Mouse (Mus musculus) urinary bladder, postnatal 4 days (tissue): ENCODE results near the gene Thra.

Experiments used
- DNase-seq, 2 experiments: peaks; one replicate each; pipeline ENCODE4 v3.0.0; 2021 to 2022; ENCODE audit warnings: low spot score in 2 of 2

The Thra gene

GRCm38 (mm10) chr11:98745932-98746853, 5.8 kb downstream of the Thra start:
- no peak for DNase-seq

DNA sequence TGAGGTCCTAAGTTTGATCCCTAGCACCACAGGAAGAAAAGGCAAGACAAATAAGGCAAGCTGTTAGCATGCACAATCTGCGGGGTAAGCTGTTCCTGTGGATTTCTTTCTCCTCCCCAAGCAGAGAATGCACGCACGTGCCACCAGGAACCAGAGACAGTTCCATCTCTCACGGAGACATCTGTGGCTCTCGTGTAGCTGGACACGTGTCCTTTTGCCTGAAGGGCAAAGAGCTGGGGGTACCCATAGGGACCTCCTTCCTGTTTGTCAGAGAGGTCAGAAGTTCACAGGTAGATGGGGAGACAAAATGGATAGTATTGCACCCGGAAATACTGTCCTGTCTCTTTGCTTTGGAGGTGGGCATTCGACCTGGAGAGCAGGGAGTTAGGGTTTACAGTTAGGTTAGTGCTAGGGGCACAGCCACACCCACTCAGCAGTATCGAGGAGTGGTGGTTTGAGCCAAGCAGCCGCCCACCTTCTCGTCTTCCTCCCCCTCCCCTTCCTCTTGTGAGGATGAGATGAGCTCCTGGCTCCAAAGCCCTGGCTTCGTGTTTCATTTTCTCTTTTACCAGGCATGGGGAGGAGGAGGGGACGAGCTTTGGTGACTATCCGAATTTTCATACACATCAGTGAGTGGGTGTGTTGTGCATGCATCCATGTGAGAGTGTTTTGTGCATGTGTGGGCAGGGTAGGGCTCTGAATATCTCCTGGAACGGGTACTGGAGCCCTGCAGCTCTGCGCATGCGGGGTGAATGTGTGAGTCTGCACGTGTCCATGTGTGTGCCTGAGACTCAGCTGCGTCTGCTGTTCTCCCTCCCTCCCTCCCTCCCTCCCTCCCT, 6.6 kb downstream of the Thra start:
- no peak for DNase-seq

DNA sequence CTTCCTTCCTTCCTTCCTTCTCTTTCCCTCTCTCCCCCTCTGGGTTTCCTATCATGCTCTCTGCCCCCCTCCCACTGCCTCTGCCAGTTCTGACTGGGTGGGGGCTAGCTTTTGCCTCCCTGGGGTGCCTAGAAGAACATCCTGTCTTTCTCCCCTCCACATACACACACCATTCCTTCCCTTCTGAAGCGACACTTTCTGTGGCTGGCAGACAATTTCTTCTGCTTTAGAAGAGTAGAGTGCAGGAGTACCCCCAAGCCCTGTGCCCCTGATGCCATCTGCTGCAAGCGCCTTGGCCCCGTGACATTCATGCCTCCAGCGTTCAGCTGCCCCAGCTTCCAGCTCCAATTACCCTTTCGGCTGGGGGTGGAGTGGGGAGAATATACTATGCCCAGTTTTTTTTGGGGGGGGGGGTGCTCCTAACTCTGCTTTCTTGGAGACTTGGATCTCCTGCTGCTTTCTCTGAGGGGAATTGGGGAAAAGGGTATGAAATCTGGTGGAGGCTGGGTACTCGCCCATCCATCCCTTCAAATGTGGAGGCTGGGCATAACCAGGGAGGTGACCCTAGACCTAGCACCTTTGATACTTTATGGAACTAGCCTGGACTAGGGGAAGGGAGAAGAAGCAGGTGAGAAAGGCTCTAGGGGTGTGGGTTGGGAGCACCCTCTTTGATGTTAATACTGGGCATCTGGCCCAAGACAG, 7.5 kb downstream of the Thra start:
- DNase-seq = no peak

DNA sequence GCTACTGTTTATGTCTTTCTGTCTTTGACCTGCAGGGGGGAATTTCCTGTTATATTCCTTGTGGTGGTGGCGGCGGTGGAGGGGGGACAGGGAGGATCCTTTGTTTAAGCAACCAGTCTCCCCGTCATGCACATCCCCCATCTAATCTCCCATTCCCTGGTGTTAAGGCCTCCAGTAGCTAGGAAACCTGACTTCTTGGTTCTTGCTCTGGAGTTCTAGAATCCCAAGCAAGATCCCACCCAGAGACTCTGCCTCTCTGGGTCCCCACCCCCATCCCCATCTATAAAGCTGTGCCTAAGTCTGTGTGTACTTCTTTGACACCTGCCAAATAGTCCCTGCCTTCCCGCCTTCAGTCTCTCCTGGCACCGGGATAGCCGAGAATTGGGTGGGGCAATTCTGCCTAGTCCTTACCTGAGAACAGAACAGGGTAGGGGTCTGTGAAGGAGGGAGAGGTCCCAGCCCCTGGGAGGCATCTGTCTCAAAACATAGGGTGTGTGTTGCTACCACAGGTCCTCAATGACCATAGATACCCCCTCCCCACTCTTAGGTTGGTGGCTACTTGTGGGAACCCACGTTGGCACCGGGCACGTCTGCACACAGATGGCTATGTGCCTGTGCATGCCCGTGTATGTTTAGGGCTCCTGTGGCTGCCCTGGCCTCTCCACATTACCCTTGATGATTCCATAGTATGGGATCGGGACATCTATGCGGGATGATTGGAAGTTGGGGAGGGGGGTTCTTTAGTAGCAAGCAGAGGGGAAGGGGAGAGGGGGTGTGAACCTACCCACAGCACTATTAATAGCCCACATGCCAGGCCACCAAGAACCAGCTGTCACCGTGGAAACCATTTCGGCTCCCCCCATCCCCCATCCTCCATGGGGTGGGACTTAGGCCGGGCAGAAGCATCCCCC, 8.3 kb downstream of the Thra start:
- no peak for DNase-seq

DNA sequence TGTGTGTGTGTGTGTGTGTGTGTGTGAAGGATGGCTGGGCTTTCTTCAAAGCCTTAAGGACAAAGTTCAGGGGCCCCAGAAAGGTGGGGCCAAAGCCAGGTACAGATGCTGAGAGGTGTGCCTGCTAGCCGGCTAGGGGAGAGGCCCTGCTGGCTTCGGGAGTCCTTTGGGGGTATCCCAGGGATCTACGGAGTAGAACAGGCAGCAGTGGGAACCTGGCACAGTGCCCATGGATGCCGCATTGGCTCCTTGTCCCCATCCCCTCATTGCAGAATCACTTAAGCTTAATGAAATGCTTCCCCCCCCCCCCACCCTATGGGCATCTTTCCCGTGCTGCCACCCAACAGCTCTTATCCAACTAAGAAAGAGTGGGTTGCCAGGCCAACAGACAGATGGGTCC, 9.3 kb downstream of the Thra start:
- DNase-seq = no peak

DNA sequence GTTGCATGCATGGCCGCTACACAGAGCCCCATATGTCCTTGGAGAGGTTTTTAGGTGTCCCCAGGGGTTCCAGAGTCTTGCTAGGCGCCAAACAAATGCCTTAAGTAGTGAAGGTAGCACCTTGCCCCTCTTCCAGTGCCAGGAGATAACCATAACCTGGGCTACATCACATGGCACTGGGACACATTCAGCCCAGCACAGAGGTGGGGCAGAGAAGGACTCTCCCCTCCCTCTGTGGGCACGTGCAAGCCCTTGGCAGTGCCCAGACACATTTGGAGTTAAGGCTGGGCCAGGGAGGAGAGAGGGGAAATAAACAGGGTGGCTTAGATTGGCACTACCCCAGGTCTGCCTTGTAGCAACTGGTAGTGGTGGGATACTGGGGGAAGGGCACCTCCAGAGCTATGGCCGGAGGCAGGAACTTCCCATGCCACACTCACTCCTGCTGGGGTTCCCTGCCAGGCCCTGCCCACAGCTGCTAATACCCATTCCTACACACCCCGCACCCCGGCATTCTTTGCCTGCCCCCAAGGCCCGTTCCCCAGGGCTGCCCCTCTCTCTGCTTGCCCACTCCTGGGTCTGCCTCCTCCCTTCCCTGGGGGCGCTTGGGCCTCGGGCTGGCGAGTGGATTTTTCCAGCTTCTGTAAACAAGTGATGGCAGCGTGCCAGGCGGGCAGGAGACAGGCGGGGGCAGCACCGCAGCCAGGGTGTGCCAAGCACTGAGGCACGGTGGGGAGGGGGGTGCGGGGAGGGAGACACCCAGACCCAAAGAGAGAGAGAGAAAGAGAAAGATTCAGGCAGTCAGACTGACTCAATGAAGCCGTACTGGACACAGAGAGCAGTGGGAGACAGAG, 10.1 kb downstream of the Thra start:
- DNase-seq = peak in 1 of 2 experiments; percentile 81

- no peak for DNase-seq
Measured at GRCm38 (mm10) chr11:98751221-98751782, 10.9 kb downstream of the Thra start.

GRCm38 (mm10) chr11:98752562-98753140, 12.2 kb downstream of the Thra start:
- DNase-seq = no peak

GRCm38 (mm10) chr11:98753264-98753663, 12.8 kb downstream of the Thra start:
- no peak for DNase-seq

- no peak for DNase-seq
Measured at GRCm38 (mm10) chr11:98754151-98754620, 13.7 kb downstream of the Thra start.

- peak in 1 of 2 experiments; percentile 82 for DNase-seq
Measured at GRCm38 (mm10) chr11:98754621-98755181, 14.3 kb downstream of the Thra start.

DNA sequence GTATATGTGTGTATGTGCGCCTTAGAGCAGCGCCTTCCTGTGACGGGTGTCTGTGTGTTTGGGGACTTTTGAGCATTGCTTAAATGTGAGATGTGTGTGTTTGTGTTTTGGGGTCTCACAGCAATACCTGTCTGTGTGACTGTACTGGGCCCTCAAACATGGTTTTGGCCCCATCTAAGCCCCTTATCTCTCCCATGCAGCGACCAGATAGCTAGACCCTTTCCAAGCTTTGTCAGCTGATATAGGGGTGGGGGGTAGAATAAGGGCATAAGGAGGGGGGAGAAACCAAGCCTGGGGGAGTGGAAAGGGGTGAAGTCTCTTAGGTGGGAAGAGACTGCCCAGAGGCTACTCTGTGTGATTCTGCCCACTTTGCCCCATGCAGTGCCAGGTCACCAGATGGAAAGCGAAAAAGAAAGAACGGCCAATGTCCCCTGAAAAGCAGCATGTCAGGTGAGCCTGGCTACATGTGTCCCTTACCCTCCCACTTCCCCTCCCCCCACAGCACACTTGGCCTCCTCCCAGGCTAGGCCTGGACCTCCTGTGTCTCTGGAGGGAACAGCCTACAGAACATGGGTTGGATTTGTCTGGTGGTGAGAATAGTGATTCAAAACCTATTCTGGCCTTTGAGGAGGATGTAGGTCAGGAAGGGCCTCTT, 15.4 kb downstream of the Thra start:
- no peak for DNase-seq

DNA sequence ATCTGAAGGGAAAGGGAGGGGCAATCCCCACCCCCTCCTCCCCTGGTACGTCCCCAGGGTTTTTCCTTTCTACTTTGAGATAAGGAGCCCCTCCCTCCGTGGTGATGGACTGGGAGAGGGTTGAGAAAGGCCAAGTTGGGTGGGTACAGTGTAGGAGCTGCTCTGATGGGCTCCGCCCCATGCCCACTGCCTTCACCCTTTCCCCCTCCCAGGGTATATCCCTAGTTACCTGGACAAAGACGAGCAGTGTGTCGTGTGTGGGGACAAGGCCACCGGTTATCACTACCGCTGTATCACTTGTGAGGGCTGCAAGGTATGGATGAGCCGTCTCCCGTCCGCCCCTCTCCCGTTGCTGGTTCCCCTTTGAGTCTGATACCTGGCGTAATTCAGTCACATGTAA, 16.3 kb downstream of the Thra start:
- no peak for DNase-seq

DNA sequence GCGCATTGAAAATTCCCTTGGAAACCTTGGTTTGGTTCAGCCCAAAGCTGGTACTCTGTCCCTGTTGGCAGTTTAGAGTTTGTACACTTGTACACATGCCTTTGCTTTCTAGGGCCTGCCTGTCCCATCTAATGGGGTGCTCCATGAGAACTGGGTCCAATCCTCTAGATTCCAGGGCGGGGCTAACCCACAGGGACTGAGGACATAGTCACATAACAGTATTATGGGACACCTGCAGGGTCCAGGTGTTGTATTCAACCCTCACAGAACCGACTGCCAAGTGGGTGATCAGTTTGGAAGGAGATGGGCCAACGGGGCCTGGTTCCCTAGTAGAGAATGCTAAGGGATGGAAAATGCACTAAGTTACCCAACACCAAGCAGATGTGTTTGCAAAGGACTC, 21.5 kb downstream of the Thra start:
- no peak for DNase-seq

- DNase-seq = no peak
Measured at GRCm38 (mm10) chr11:98762756-98763501, 22.5 kb downstream of the Thra start.

GRCm38 (mm10) chr11:98763502-98763861, 23.0 kb downstream of the Thra start:
- no peak for DNase-seq

DNA sequence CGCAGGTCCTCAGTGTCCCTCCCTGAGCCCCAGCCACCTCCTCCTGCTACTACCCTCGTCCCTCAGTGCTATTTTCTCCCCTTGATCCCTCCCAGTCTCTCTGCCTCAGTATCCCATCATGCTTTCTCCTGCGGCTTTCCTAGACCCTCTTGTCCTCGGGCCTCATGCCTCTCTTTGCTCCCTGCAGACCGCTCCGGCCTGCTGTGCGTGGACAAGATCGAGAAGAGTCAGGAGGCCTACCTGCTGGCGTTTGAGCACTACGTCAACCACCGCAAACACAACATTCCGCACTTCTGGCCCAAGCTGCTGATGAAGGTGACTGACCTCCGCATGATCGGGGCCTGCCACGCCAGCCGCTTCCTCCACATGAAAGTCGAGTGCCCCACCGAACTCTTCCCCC, 23.7 kb downstream of the Thra start:
- DNase-seq = no peak

GRCm38 (mm10) chr11:98764746-98765145, 24.3 kb downstream of the Thra start:
- DNase-seq = no peak
